Mouse (Mus musculus) frontal cortex, postnatal 10 days (tissue): ENCODE measurements around the gene Nap1l2.
A peak's percentile ranks its signal among the peaks of the same experiment; 100 is the strongest.
"Not testable (repeated sequence)": the region's sequence is repeated elsewhere in the genome, so short reads cannot be mapped to it uniquely, and the experiment has no call there.

ENCODE experiments used
- DNase-seq, 2 experiments: peaks; one replicate each; pipeline ENCODE4 v3.0.0; 2022; ENCODE audit warnings: low spot score in 2 of 2, mixed read lengths in 1 of 2

The Nap1l2 gene

DNA sequence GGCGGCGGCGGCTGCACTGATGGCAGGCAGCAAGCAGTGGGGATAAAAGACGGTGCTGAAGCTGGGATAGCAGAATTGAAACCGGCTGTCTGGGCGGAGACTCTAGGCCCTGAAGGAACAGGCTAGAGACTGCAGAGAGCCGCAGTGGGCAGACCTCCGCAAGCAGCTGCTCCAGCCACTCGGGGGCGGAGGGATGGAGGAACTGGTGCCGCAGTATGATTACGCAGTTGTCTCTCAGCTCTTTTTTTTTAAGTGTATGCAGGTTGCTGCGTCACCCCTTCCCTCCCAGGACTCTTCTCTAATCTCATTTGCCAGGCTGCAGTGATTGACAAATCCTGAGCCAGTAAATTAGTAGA, at the start of gene Nap1l2:
Gene Nap1l2, minus strand, starts transcription at position 210 of the 356 bp plus-strand sequence.
- peak; percentile 68 to 81 for DNase-seq

- no peak for DNase-seq
Observed at GRCm38 (mm10) chrX:103215251-103215650, 28.8 kb upstream of the Nap1l2 start.

DNA sequence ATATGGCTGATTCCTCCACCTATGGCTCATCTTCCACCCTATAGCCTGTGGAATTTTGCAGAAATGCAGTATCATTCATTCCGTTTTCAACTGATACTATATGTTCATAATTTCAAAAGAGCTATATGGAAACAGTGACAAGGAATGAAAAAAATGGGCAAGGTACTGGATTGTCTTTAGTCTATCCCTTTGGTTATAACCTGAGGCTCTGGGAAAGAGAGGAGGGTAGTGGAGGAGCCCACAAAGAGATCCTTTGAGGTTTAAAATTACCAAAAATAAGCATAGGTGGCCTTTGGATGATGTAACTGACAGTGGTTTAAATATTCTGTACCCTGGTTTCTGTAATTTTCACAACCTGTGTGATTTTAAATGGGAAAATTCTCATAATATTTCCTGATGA, 389 bp upstream of the Nap1l2 start:
- no peak for DNase-seq

GRCm38 (mm10) chrX:103185781-103186430, 534 bp downstream of the Nap1l2 start:
- peak in 1 of 2 experiments; percentile 10 for DNase-seq

DNA sequence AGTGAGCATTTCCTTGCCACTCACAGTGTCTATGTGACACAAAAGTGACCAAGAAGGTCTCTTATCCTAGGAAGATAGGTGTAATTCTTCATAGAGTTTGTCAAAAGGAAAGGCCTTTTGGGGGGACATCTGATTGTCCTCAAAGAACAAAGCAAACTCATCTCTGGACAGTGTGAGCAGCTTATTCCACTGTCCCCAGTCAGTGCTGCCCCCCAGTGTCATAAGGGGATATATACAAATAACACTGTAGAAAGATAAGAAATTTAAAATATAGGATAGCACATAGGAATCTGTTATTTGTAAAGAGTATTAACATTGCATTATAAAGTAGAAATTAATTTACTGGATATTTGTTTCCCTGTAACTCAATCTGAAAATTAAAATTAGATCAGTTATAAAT, 2.9 kb downstream of the Nap1l2 start:
- no peak for DNase-seq

GRCm38 (mm10) chrX:103179771-103180558, 6.5 kb downstream of the Nap1l2 start:
- no peak for DNase-seq

- DNase-seq = not testable (repeated sequence)
Observed at GRCm38 (mm10) chrX:103164948-103165605, 21.4 kb downstream of the Nap1l2 start.

- DNase-seq = no peak
Observed at GRCm38 (mm10) chrX:103156134-103156533, 30.3 kb downstream of the Nap1l2 start.

- no peak for DNase-seq
Observed at GRCm38 (mm10) chrX:103138549-103138948, 47.9 kb downstream of the Nap1l2 start.
